Mouse (Mus musculus): ENCODE measurements around the gene Arsa. TPM values are rescaled to one million over a fixed set of nuclear protein-coding genes. Genes with fewer than 3 reads are reported as not detected.

The Arsa gene
- polyA plus RNA-seq, 1 experiment = 43.0 TPM

DNA sequence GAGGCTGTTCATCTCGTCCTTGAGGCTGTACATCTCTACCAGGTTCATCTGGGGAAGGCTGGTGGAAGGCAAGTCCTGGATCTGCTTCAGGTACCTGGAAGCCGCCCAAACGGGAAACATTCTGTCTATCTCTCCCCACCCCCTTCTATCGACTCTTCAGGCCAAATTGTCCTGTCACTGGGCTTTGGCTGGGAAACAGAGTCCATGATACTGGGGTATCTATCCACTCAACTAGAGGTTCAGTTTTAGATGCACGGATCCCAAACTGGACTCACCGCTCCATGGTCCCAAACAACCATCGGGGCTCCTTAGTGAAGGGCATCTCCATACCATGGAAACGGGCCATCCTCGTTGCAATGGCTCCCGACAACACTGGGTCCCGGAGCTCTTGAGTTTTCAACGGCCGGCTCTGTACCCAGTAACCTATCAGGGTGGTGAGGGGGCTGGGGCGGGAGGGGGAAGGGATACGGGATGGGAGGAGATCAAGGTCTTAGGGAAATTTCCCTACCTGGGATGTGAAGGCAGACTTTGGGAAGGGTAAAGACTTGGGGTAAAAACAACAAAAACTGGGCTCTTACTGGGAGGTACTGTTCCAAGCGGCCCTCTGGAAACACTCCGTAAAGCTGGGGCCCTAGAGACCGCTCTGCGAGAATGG is 49.0 kb downstream of the Arsa start:
- H3K4me3 ChIP-seq (ENCODE audit: control insufficient read depth, insufficient read depth, low read length) = no peak overlapping the region
- peaks cover 7% of the 10 kb centered on the region; the same call in 1 of the 2 replicates for H3K36me3 ChIP-seq (ENCODE audit: control insufficient read depth, insufficient read depth, low read length)
- peaks cover 16% of the 10 kb centered on the region for H3K4me1 ChIP-seq (replicated peaks; ENCODE audit: control insufficient read depth, insufficient read depth, low read length)
- H3K27ac ChIP-seq (ENCODE audit: control insufficient read depth, insufficient read depth, low read length) = no peak overlapping the region
- H3K27me3 ChIP-seq (ENCODE audit: control insufficient read depth, insufficient read depth, low read length) = no peaks in the 10 kb centered on the region
- WGBS = 96% methylated on average over 19 of the region's 19 CpGs
- no peak for TF ChIP-seq POLR2A (IDR thresholded peaks at IDR 0.05; ENCODE audit: control insufficient read depth, extremely low read depth, insufficient read depth, low read length, poor library complexity)
- no peak for TF ChIP-seq CTCF (IDR thresholded peaks at IDR 0.05; ENCODE audit: borderline replicate concordance, control insufficient read depth, extremely low read depth, insufficient read depth, low read length, poor library complexity)
- DNase-seq = no peak

DNA sequence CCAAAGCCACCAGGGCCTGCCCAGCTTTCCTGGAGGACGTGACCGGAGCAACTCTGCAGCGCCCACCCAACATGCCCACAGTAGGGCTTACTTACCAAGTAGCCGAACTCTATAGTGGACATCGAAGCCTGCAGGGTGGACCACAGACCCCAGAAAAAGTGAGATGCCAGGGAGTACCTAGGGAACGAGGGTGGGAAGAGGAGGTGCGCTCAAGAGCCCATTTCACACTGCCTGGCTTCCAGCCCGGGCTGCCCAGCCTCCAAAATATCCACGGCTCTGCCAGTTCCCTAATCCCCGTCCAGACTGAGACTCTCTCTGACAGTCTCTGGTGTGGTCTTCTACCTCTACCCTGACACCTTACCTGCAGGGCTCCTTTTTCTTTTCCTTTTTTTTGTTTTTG is 50.5 kb downstream of the Arsa start:
- no peak overlapping the region for H3K27ac ChIP-seq (ENCODE audit: control insufficient read depth, insufficient read depth, low read length)
- DNase-seq = no peak
- H3K36me3 ChIP-seq (ENCODE audit: control insufficient read depth, insufficient read depth, low read length) = peaks cover 7% of the 10 kb centered on the region; the same call in 1 of the 2 replicates
- no peaks in the 10 kb centered on the region for H3K27me3 ChIP-seq (ENCODE audit: control insufficient read depth, insufficient read depth, low read length)
- TF ChIP-seq CTCF (IDR thresholded peaks at IDR 0.05; ENCODE audit: borderline replicate concordance, control insufficient read depth, extremely low read depth, insufficient read depth, low read length, poor library complexity) (no peak), POLR2A (IDR thresholded peaks at IDR 0.05; ENCODE audit: control insufficient read depth, extremely low read depth, insufficient read depth, low read length, poor library complexity) (no peak)
- H3K4me3 ChIP-seq (ENCODE audit: control insufficient read depth, insufficient read depth, low read length) = no peak overlapping the region
- WGBS = 97% methylated on average over 10 of the region's 10 CpGs
- H3K4me1 ChIP-seq (replicated peaks; ENCODE audit: control insufficient read depth, insufficient read depth, low read length) = peaks cover 16% of the 10 kb centered on the region

- Histone ChIP-seq H3K4me3 (ENCODE audit: control insufficient read depth, insufficient read depth, low read length) (no peak within 1 kb of the TSS), H3K36me3 (ENCODE audit: control insufficient read depth, insufficient read depth, low read length) (peaks cover 7% of the 10 kb centered on the region; the same call in 1 of the 2 replicates), H3K4me1 (replicated peaks; ENCODE audit: control insufficient read depth, insufficient read depth, low read length) (peaks cover 12% of the 10 kb centered on the region), H3K27me3 (ENCODE audit: control insufficient read depth, insufficient read depth, low read length) (no peaks in the 10 kb centered on the region), H3K27ac (ENCODE audit: control insufficient read depth, insufficient read depth, low read length) (no peak within 1 kb of the TSS)
- no peak for TF ChIP-seq CTCF (IDR thresholded peaks at IDR 0.05; ENCODE audit: borderline replicate concordance, control insufficient read depth, extremely low read depth, insufficient read depth, low read length, poor library complexity)
- TF ChIP-seq POLR2A (IDR thresholded peaks at IDR 0.05; ENCODE audit: control insufficient read depth, extremely low read depth, insufficient read depth, low read length, poor library complexity) = no peak
- no peak for DNase-seq
- 87% methylated on average over 6 of the region's 6 CpGs for WGBS
These were observed 51.5 kb downstream of the Arsa start, which contains the start of gene Cpt1b for GRCm38 (mm10) chr15:89425711-89426121. TSS of gene Cpt1b (minus strand) at chr15:89425863.

DNA sequence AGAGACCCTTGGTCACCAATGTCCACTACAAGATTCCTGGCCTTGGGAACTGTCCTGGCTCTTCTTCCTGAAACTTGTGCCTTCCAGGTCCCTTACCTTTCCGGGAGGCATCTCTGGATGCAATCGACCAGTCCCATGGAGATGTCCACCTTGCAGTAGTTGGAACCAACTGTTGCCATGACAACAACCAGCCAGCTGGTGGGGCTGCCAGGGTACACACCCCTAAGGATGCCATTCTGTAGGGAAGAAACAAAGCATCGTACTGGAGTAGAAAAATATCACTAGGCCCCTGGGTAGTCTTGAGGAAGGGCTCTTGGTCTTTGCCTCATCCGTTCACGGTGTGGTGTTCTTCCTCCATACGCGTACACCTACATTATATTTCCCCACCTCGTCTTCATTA is 52.6 kb downstream of the Arsa start:
- peaks cover 11% of the 10 kb centered on the region for H3K36me3 ChIP-seq (ENCODE audit: control insufficient read depth, insufficient read depth, low read length)
- DNase-seq = no peak
- TF ChIP-seq CTCF (IDR thresholded peaks at IDR 0.05; ENCODE audit: borderline replicate concordance, control insufficient read depth, extremely low read depth, insufficient read depth, low read length, poor library complexity) (no peak), POLR2A (IDR thresholded peaks at IDR 0.05; ENCODE audit: control insufficient read depth, extremely low read depth, insufficient read depth, low read length, poor library complexity) (no peak)
- 96% methylated on average over 8 of the region's 8 CpGs for WGBS
- H3K4me1 ChIP-seq (replicated peaks; ENCODE audit: control insufficient read depth, insufficient read depth, low read length) = peaks cover 8% of the 10 kb centered on the region
- H3K27ac ChIP-seq (ENCODE audit: control insufficient read depth, insufficient read depth, low read length) = no peak overlapping the region
- H3K27me3 ChIP-seq (ENCODE audit: control insufficient read depth, insufficient read depth, low read length) = no peaks in the 10 kb centered on the region
- H3K4me3 ChIP-seq (ENCODE audit: control insufficient read depth, insufficient read depth, low read length) = no peak overlapping the region

Other genes starting within 250 kb of the Arsa start
- gene Sbf1, start 162.1 kb downstream of the Arsa start, polyA plus RNA-seq (2012; rRNA removed) = 899 TPM in 2 replicates
- gene Adm2, start 154.7 kb downstream of the Arsa start, polyA plus RNA-seq (2012; rRNA removed) = 4.4 and 5.3 TPM in 2 replicates
- gene Miox, start 143.0 kb downstream of the Arsa start, polyA plus RNA-seq (2012; rRNA removed) = 0.82 and 2.7 TPM in 2 replicates
- gene Lmf2, start 121.8 kb downstream of the Arsa start, polyA plus RNA-seq (2012; rRNA removed) = 129 and 146 TPM in 2 replicates
- gene Ncaph2, start 121.7 kb downstream of the Arsa start, polyA plus RNA-seq (2012; rRNA removed) = 351 and 370 TPM in 2 replicates
- 37.4 and 43.3 TPM in 2 replicates for gene Sco2, start 103.6 kb downstream of the Arsa start, polyA plus RNA-seq (2012; rRNA removed)
- gene Tymp, start 100.4 kb downstream of the Arsa start, polyA plus RNA-seq (2012; rRNA removed) = 5.9 and 7.8 TPM in 2 replicates
- 21.1 and 21.9 TPM in 2 replicates for gene Odf3b, start 98.1 kb downstream of the Arsa start, polyA plus RNA-seq (2012; rRNA removed)
- 0.08 and 0.13 TPM in 2 replicates for gene Klhdc7b, start 92.5 kb downstream of the Arsa start, polyA plus RNA-seq (2012; rRNA removed)
- gene Syce3, start 66.9 kb downstream of the Arsa start, polyA plus RNA-seq (2012; rRNA removed) = not detected in 2 replicates
- 47.0 and 76.6 TPM in 2 replicates for gene Cpt1b, start 51.6 kb downstream of the Arsa start, polyA plus RNA-seq (2012; rRNA removed)
- 1.8 and 2.2 TPM in 2 replicates for gene C730034F03Rik, start 47.8 kb downstream of the Arsa start, polyA plus RNA-seq (2012; rRNA removed)
- gene Gm44502, start 47.7 kb downstream of the Arsa start, polyA plus RNA-seq (2012; rRNA removed) = 3.2 TPM in 2 replicates
- 92.0 and 99.8 TPM in 2 replicates for gene Chkb, start 47.5 kb downstream of the Arsa start, polyA plus RNA-seq (2012; rRNA removed)
- gene Mapk8ip2, start 23.5 kb downstream of the Arsa start, polyA plus RNA-seq (2012; rRNA removed) = 0.11 and 0.13 TPM in 2 replicates
- gene Shank3, start 22.2 kb upstream of the Arsa start, polyA plus RNA-seq (2012; rRNA removed) = 6.8 and 8.2 TPM in 2 replicates
- 0.15 and 0.16 TPM in 2 replicates for gene Acr, start 90.9 kb upstream of the Arsa start, polyA plus RNA-seq (2012; rRNA removed)
- gene Rabl2, start 114.5 kb upstream of the Arsa start, polyA plus RNA-seq (2012; rRNA removed) = 9.6 and 10.2 TPM in 2 replicates

Measured in thymus, adult 2 months (tissue).